Mouse (Mus musculus) erythroblast, embryonic 14.5 days (primary cell): ENCODE results near the gene Rassf6.

ENCODE experiments used
- GATA1 ChIP-seq: IDR thresholded peaks from 2 replicates; pipeline ENCODE4 v1.6.1; 2012; ENCODE audit warnings: low read length, inconsistent platforms, mixed read lengths
- TAL1 ChIP-seq: IDR thresholded peaks from 3 replicates; pipeline ENCODE4 v1.6.1; 2012; ENCODE audit warnings: low read length, inconsistent platforms, mixed read lengths

GRCm38 (mm10) chr5:90628011-90628410 is 12.4 kb downstream of the Rassf6 start:
- TF ChIP-seq TAL1: no peak
- TF ChIP-seq GATA1: no peak
